Comparison of ENCODE assay signal across 1 mouse cellular context in genomic region chr13:100777491-100777890, GRCm38 (mm10).
TF ChIP-seq lines count a peak whose summit lies in the region.

No protein-coding gene starts in this region.

TF ChIP-seq in MEL, 35 proteins besides CTCF, POLR2A, EP300 and RAD21 (continued from another document):
- TF ChIP-seq HCFC1 (IDR thresholded peaks at IDR 0.05; ENCODE audit: low read depth, low read length): no peak
- no peak for TF ChIP-seq CHD1 (IDR thresholded peaks at IDR 0.05; ENCODE audit: low read depth, low read length)
- TF ChIP-seq MAZ (IDR thresholded peaks at IDR 0.05; ENCODE audit: low read depth, low read length): no peak
- TF ChIP-seq ZNF384 (IDR thresholded peaks at IDR 0.05; ENCODE audit: low read depth, low read length): no peak
- no peak for TF ChIP-seq BHLHE40 (IDR thresholded peaks at IDR 0.05; ENCODE audit: borderline replicate concordance, low read depth, low read length)
- no peak for TF ChIP-seq USF2 (IDR thresholded peaks at IDR 0.05; ENCODE audit: borderline replicate concordance in 1 of 2, insufficient read depth in 1 of 2, low read depth in 1 of 2, low read length in 2 of 2)
- TF ChIP-seq RCOR1 (IDR thresholded peaks at IDR 0.05; ENCODE audit: low read depth, low read length): peak; percentile 95; the same call in 1 of the 2 replicates
- no peak for TF ChIP-seq JUND (IDR thresholded peaks at IDR 0.05; ENCODE audit: low read depth, low read length)
- TF ChIP-seq TAL1 (IDR thresholded peaks at IDR 0.05; ENCODE audit: low read length): peak; percentile 95
- no peak for TF ChIP-seq MAFK (IDR thresholded peaks at IDR 0.05; ENCODE audit: borderline replicate concordance, low read depth, low read length)
- no peak for TF ChIP-seq MAX (IDR thresholded peaks at IDR 0.05; ENCODE audit: low read length)
- no peak for TF ChIP-seq POLR2AphosphoS5 (IDR thresholded peaks at IDR 0.05; ENCODE audit: borderline replicate concordance, low read depth, low read length)
- no peak for TF ChIP-seq NRF1 (IDR thresholded peaks at IDR 0.05; ENCODE audit: insufficient read depth, low read depth, low read length, poor library complexity, severe bottlenecking)
- TF ChIP-seq GATA1 (IDR thresholded peaks at IDR 0.05; ENCODE audit: low read depth, low read length): peak; percentile 95
- no peak for TF ChIP-seq GABPA (IDR thresholded peaks at IDR 0.05; ENCODE audit: low read depth, low read length)
- TF ChIP-seq TCF12 (IDR thresholded peaks at IDR 0.05; ENCODE audit: low read depth, low read length): peak; percentile 98
- no peak for TF ChIP-seq MEF2A (IDR thresholded peaks at IDR 0.05; ENCODE audit: extremely low read depth, insufficient replicate concordance, low read depth, low read length, poor library complexity, severe bottlenecking)
- peak; percentile 77 for TF ChIP-seq SIN3A (IDR thresholded peaks at IDR 0.05; ENCODE audit: low read length)
- peak; percentile 74 for TF ChIP-seq POLR2AphosphoS2 (IDR thresholded peaks at IDR 0.05; ENCODE audit: low read length)
- TF ChIP-seq ZMIZ1 (IDR thresholded peaks at IDR 0.05; ENCODE audit: low read depth, low read length): peak; percentile 10; the same call in 1 of the 2 replicates
- TF ChIP-seq ZKSCAN1 (IDR thresholded peaks at IDR 0.05; ENCODE audit: low read depth, low read length): no peak
- TF ChIP-seq UBTF (IDR thresholded peaks at IDR 0.05; ENCODE audit: borderline replicate concordance, insufficient read depth, low read depth, low read length): no peak
- no peak for TF ChIP-seq NELFE (IDR thresholded peaks at IDR 0.05; ENCODE audit: low read depth, low read length)
- TF ChIP-seq ETS1 (IDR thresholded peaks at IDR 0.05; ENCODE audit: low read depth, low read length): peak; percentile 76; the same call in 1 of the 2 replicates
- TF ChIP-seq KAT2A (conservative IDR thresholded peaks at IDR 0.05; ENCODE audit: low read depth, low read length): no peak
- TF ChIP-seq ELF1 (IDR thresholded peaks at IDR 0.05; ENCODE audit: low read depth, low read length): no peak
- no peak for TF ChIP-seq MYC (IDR thresholded peaks at IDR 0.05; ENCODE audit: low read depth, low read length)
